Mouse (Mus musculus): ENCODE results near the gene Lhx2.

The Lhx2 gene

GRCm38 (mm10) chr2:38405356-38405755 lies 66.3 kb downstream of the Lhx2 start:
- DNase-seq (ENCODE audit: low read depth, low spot score): no peak

- no peak for DNase-seq (ENCODE audit: low read depth, low spot score)
Observed at GRCm38 (mm10) chr2:38409309-38409708, 70.2 kb downstream of the Lhx2 start.

GRCm38 (mm10) chr2:38410227-38410626 lies 71.1 kb downstream of the Lhx2 start:
- DNase-seq (ENCODE audit: low read depth, low spot score): no peak

GRCm38 (mm10) chr2:38412599-38413177 lies 73.6 kb downstream of the Lhx2 start:
- DNase-seq (ENCODE audit: low read depth, low spot score): no peak

GRCm38 (mm10) chr2:38417970-38418369 lies 78.9 kb downstream of the Lhx2 start:
- DNase-seq (ENCODE audit: low read depth, low spot score): peak; percentile 54
